Mouse (Mus musculus) layer of hippocampus, postnatal 14 days (tissue): ENCODE measurements around the gene Fitm1. TPM values are rescaled to one million over a fixed set of nuclear protein-coding genes. Genes with fewer than 3 reads are reported as not detected.

Experiments used
- DNase-seq, 2 experiments: peaks; one replicate each; pipeline ENCODE4 v3.0.0; 2021 to 2022; ENCODE audit warnings: low spot score in 2 of 2, mixed read lengths in 1 of 2
- total RNA-seq, 2 experiments: library from RNA; stranded (reverse); gene quantifications; 2 replicates each; pipeline ENCODE4 v1.2.3; 2021

Fitm1 gene
- total RNA-seq, 2 experiments from 2014 or later, result not detected

- DNase-seq, result no peak
These were observed 16.8 kb downstream of the Fitm1 start for GRCm38 (mm10) chr14:55592226-55592625.

- peak in 1 of 2 experiments; percentile 34 for DNase-seq
These were observed 20.7 kb downstream of the Fitm1 start for GRCm38 (mm10) chr14:55596036-55596690.

- no peak for DNase-seq
These were observed 23.3 kb downstream of the Fitm1 start for GRCm38 (mm10) chr14:55598521-55599390.

- no peak for DNase-seq
These were observed 27.8 kb downstream of the Fitm1 start, which contains the start of gene Irf9 for GRCm38 (mm10) chr14:55603271-55603632. Gene Irf9, plus strand, starts transcription at chr14:55603571.

- peak; percentile 84 to 88 for DNase-seq
These were observed 28.5 kb downstream of the Fitm1 start for GRCm38 (mm10) chr14:55603633-55604576.

- DNase-seq, result no peak
These were observed 29.4 kb downstream of the Fitm1 start for GRCm38 (mm10) chr14:55604823-55605222.

GRCm38 (mm10) chr14:55605743-55606459, 30.5 kb downstream of the Fitm1 start:
- DNase-seq, result no peak

- DNase-seq, result no peak
These were observed 32.9 kb downstream of the Fitm1 start for GRCm38 (mm10) chr14:55608339-55608738.

GRCm38 (mm10) chr14:55613346-55613745, 37.9 kb downstream of the Fitm1 start:
- no peak for DNase-seq

- DNase-seq, result no peak
These were observed 39.3 kb downstream of the Fitm1 start for GRCm38 (mm10) chr14:55614565-55615178.

- no peak for DNase-seq
These were observed 40.5 kb downstream of the Fitm1 start for GRCm38 (mm10) chr14:55615876-55616275.

GRCm38 (mm10) chr14:55616844-55617243, 41.4 kb downstream of the Fitm1 start:
- no peak for DNase-seq

GRCm38 (mm10) chr14:55617822-55618221, 42.4 kb downstream of the Fitm1 start, which contains the start of gene Rec8:
Gene Rec8, plus strand, starts transcription at chr14:55618037.
- no peak for DNase-seq

- no peak for DNase-seq
These were observed 43.2 kb downstream of the Fitm1 start for GRCm38 (mm10) chr14:55618486-55619195.

Other genes starting within 250 kb of the Fitm1 start
- 10 to 100 TPM; 17.0 to 21.9 TPM for gene Dhrs4, start 96.9 kb upstream of the Fitm1 start, total RNA-seq
- 10 to 100 TPM; 68.3 to 97.6 TPM for gene Carmil3, start 85.0 kb upstream of the Fitm1 start, total RNA-seq
- gene Cpne6, start 65.2 kb upstream of the Fitm1 start, total RNA-seq, result 100 to 1,000 TPM; 544 to 545 TPM
- 1 to 10 TPM; 1.5 to 2.2 TPM for gene Nrl, start 50.6 kb upstream of the Fitm1 start, total RNA-seq
- gene Pck2, start 35.4 kb upstream of the Fitm1 start, total RNA-seq, result 10 to 100 TPM; 24.0 to 26.8 TPM
- gene Dcaf11, start 15.6 kb upstream of the Fitm1 start, total RNA-seq, result 10 to 100 TPM; 66.9 to 72.3 TPM
- 1 to 10 TPM in 1 of 2 experiments, under 1 TPM in 1; 0.98 to 1.1 TPM for gene A730061H03Rik, start 15.2 kb upstream of the Fitm1 start, total RNA-seq
- gene Psme1, start 2.5 kb downstream of the Fitm1 start, total RNA-seq, result 10 to 100 TPM; 59.8 to 64.3 TPM
- gene Emc9, start 9.7 kb downstream of the Fitm1 start, total RNA-seq, result 10 to 100 TPM; 39.0 to 42.3 TPM
- gene Psme2, start 15.5 kb downstream of the Fitm1 start, total RNA-seq, result 10 to 100 TPM; 48.3 to 51.6 TPM
- gene Rnf31, start 16.1 kb downstream of the Fitm1 start, total RNA-seq, result 10 to 100 TPM; 34.6 to 37.0 TPM
- gene Irf9, start 28.0 kb downstream of the Fitm1 start, total RNA-seq, result 1 to 10 TPM; 8.2 to 8.5 TPM
- 1 to 10 TPM; 2.0 to 2.6 TPM for gene Rec8, start 42.4 kb downstream of the Fitm1 start, total RNA-seq
- gene Ipo4, start 60.3 kb downstream of the Fitm1 start, total RNA-seq, result 100 to 1,000 TPM; 120 to 145 TPM
- 1 to 10 TPM in 1 of 2 experiments, under 1 TPM in 1; 0.18 to 4.2 TPM for gene Gm49378, start 62.3 kb downstream of the Fitm1 start, total RNA-seq
- 10 to 100 TPM; 49.0 to 51.1 TPM for gene Tm9sf1, start 68.2 kb downstream of the Fitm1 start, total RNA-seq
- gene Tssk4, start 74.6 kb downstream of the Fitm1 start, total RNA-seq, result under 1 TPM; 0.81 to 0.90 TPM
- 10 to 100 TPM; 46.9 to 47.8 TPM for gene Mdp1, start 84.9 kb downstream of the Fitm1 start, total RNA-seq
- 10 to 100 TPM; 27.5 to 27.6 TPM for gene Gmpr2, start 96.3 kb downstream of the Fitm1 start, total RNA-seq
- gene Nedd8, start 96.5 kb downstream of the Fitm1 start, total RNA-seq, result 100 to 1,000 TPM; 298 to 325 TPM
- 10 to 100 TPM; 13.9 to 17.0 TPM for gene Tinf2, start 106.2 kb downstream of the Fitm1 start, total RNA-seq
- gene Tgm1, start 138.3 kb downstream of the Fitm1 start, total RNA-seq, result under 1 TPM in 1 of 2 experiments, not detected in 1; 0.23 TPM
- 10 to 100 TPM; 41.4 to 41.8 TPM for gene Rabggta, start 146.6 kb downstream of the Fitm1 start, total RNA-seq
- gene Dhrs1, start 170.1 kb downstream of the Fitm1 start, total RNA-seq, result 100 to 1,000 TPM in 1 of 2 experiments, 10 to 100 TPM in 1; 96.3 to 102 TPM
- gene Nop9, start 170.1 kb downstream of the Fitm1 start, total RNA-seq, result 10 to 100 TPM; 15.7 to 17.3 TPM
- gene Cideb, start 182.8 kb downstream of the Fitm1 start, total RNA-seq, result 1 to 10 TPM in 1 of 2 experiments, under 1 TPM in 1; 0.43 to 1.3 TPM
- under 1 TPM; 0.30 to 0.38 TPM for gene Ltb4r2, start 185.8 kb downstream of the Fitm1 start, total RNA-seq
- under 1 TPM; 0.46 to 0.55 TPM for gene Ltb4r1, start 190.3 kb downstream of the Fitm1 start, total RNA-seq
- gene Adcy4, start 208.5 kb downstream of the Fitm1 start, total RNA-seq, result 1 to 10 TPM; 3.9 to 4.2 TPM
- gene Ripk3, start 213.2 kb downstream of the Fitm1 start, total RNA-seq, result under 1 TPM; 0.37 to 0.43 TPM
- 1 to 10 TPM; 3.5 to 4.0 TPM for gene Nfatc4, start 247.5 kb downstream of the Fitm1 start, total RNA-seq